Mouse (Mus musculus) heart, adult 10 weeks (tissue): ENCODE data around the gene Cd200r1. TPM values are rescaled to one million over a fixed set of nuclear protein-coding genes. Genes with fewer than 3 reads are reported as not detected.

ENCODE experiments used
- polyA plus RNA-seq: library from polyadenylated mRNA; stranded (reverse); fragments of 350-450 nt; fragmentation: Illumina TruSeq; extraction: RNeasy Lipid Tissue Mini Kit (QIAGEN cat#74804); gene quantifications from one replicate; pipeline ENCODE4 v1.2.3, GENCODE M21; 2014; ENCODE audit warnings: low read depth, low replicate concordance

Cd200r1 gene
- polyA plus RNA-seq, result 0.37 TPM

DNA sequence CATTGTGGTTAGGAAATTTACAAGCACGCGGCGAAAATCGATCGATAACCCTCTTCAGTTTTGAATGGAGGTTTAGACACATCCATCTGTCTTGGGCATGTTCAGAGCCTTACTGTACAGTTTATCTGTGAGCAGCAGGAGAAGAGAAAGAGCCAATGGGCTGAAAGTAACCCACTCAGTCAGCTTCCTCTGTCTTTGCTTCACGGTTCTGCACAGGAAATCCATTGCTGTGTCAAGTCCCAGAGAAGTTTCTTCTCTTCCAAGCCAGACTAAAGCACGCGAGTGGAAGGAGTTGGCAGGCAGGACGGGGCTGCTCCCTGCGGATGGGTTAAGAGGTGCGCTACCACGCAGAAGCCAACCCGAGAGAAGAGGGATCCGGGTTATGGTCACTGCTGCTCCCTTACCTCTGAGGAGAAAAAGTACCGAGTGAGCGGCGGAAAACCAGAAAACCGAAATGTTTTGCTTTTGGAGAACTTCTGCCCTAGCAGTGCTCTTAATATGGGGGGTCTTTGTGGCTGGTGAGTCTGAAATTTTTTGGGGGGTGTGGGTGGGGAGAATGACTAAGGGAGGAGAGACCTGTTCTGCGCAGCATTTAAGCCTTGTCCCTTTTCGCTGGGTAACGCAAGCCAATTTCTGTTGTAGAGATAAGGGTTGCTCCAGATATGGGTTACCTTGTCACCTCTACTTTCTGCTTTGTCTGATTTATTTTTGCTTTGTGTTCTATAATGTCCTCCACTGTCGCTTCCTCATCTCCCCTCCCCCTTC, at the start of gene Cd200r1:
TSS of gene Cd200r1 (plus strand) at position 182 of the 765 bp plus-strand sequence.

GRCm38 (mm10) chr16:44724083-44724787, 41.3 kb upstream of the Cd200r1 start, which contains the start of gene Nepro:
Gene Nepro, plus strand, starts transcription at chr16:44724301.

GRCm38 (mm10) chr16:44745866-44746562, 19.5 kb upstream of the Cd200r1 start, which contains the start of gene Gtpbp8:
Gene Gtpbp8, minus strand, starts transcription at chr16:44746363.

DNA sequence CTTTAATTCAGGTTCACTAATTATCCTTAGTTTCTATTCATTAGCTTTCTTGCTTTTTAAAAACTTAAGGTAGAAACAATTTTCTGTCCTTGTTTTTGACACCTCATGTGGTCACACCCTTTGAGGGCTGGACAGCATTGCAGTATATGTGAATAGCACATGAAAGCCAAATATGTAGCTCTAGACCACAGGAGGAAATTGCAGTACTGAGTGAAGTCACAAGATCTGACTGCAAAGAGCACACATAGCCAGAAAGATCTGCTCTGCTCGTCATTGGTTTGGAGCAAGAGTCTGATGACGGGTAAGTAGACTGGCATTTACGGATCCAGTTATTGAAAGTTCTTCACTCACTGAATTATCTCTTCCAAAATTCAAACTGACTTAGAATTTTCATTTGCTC, 46.0 kb downstream of the Cd200r1 start, which contains the start of gene Cd200r4:
TSS of gene Cd200r4 (plus strand) at position 190 of the 400 bp plus-strand sequence.

Other genes starting within 250 kb of the Cd200r1 start
- gene Boc, start 206.8 kb upstream of the Cd200r1 start, polyA plus RNA-seq, result 3.4 TPM
- 4.5 TPM for gene Nepro, start 41.4 kb upstream of the Cd200r1 start, polyA plus RNA-seq
- gene Gtpbp8, start 19.4 kb upstream of the Cd200r1 start, polyA plus RNA-seq, result 9.6 TPM
- gene Cd200r4, start 46.0 kb downstream of the Cd200r1 start, polyA plus RNA-seq, result not detected
- not detected for gene Cd200r2, start 101.4 kb downstream of the Cd200r1 start, polyA plus RNA-seq
- not detected for gene Cd200r3, start 177.9 kb downstream of the Cd200r1 start, polyA plus RNA-seq